Mouse (Mus musculus) intestine, embryonic 15.5 days (tissue): ENCODE results near the gene Slc6a5. TPM values are rescaled to one million over a fixed set of nuclear protein-coding genes. Genes with fewer than 3 reads are reported as not detected.

Experiments used
- ATAC-seq: fragments of 200-750 bp; cut with Nextera tagmentation; 2 replicates; pipeline ENCODE4 v1.8.0; 2017; ENCODE audit warnings: moderate TSS enrichment, moderate library complexity
- H3K27ac ChIP-seq: fragments of 300-500 bp; sonication (generic); 2 replicates; pipeline ENCODE4 v1.5.1; 2015; ENCODE audit warnings: mild to moderate bottlenecking, inconsistent platforms
- H3K27me3 ChIP-seq: fragments of 300-500 bp; sonication (generic); replicated peaks from 2 replicates; pipeline ENCODE4 v1.6.1; 2015; ENCODE audit warnings: inconsistent platforms
- H3K36me3 ChIP-seq: fragments of 300-500 bp; sonication (generic); 2 replicates; pipeline ENCODE4 v1.6.1; 2015; ENCODE audit warnings: inconsistent platforms
- H3K4me1 ChIP-seq: fragments of 300-500 bp; sonication (generic); replicated peaks from 2 replicates; pipeline ENCODE4 v1.6.1; 2015; ENCODE audit warnings: inconsistent platforms
- H3K4me2 ChIP-seq: fragments of 300-500 bp; sonication (generic); replicated peaks from 2 replicates; pipeline ENCODE4 v1.6.1; 2015; ENCODE audit warnings: mild to moderate bottlenecking, inconsistent platforms
- H3K4me3 ChIP-seq: fragments of 300-500 bp; sonication (generic); replicated peaks from 2 replicates; pipeline ENCODE4 v1.5.1; 2015; ENCODE audit warnings: inconsistent platforms
- H3K9ac ChIP-seq: fragments of 300-500 bp; sonication (generic); 2 replicates; pipeline ENCODE4 v1.6.1; 2015; ENCODE audit warnings: inconsistent platforms
- H3K9me3 ChIP-seq: fragments of 300-500 bp; sonication (generic); 2 replicates; pipeline ENCODE4 v1.6.1; 2016; ENCODE audit warnings: inconsistent platforms
- WGBS: fragments of 180-500 bp; shearing (Covaris S2); methylation state at CpG from one replicate; pipeline ENCODE4 v1.1.7; 2015; 5-methylcytosine and 5-hydroxymethylcytosine counted together
- polyA plus RNA-seq: library from polyadenylated mRNA; unstranded; fragments of >200 nt; fragmentation: Nextera tagmentation; extraction: Ambion mirVana; gene quantifications from 2 replicates; pipeline ENCODE4 v1.2.1, GENCODE M21; 2015

Slc6a5 gene
- polyA plus RNA-seq, 1 experiment from 2014 or later = not detected

DNA sequence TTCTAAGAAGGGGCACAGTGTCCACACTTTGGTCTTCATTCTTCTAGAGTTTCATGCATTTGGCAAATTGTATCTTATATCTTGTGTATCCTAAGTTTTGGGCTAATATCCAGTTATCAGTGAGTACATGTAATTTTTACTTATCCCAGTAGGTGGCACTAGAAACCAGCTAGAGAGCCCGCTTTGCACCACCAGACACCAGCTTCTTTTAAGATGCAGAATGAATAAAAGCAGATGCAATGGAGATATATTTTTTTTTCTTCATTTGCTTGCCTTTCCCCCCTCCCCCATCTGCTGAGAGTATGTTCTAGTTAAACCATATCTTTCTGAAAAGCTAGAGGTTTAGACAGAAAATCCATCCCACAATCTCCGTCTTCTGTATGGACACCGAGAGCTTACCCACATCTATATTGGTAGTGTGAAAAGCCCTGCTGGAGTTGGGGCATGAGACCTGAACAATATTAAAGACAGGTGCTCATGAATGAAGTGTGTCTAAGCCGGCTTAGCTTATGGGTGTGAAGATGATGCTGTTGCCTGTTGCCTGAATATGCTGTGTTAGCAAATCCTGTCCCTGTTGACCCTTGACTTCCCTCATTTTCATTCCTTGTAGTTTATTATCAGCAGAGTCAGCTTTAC, 43.7 kb downstream of the Slc6a5 start:
- Histone ChIP-seq H3K9me3 (no peaks in the 10 kb centered on the region), H3K4me3 (no peak overlapping the region), H3K27ac (no peak overlapping the region), H3K4me2 (no peak overlapping the region), H3K4me1 (0 out of 2 replicates have a peak, but pooled peaks cover 4% of the 10 kb centered on the region), H3K9ac (no peak overlapping the region), H3K36me3 (no peaks in the 10 kb centered on the region), H3K27me3 (no peaks in the 10 kb centered on the region)
- 53% methylated on average over 4 of the region's 4 CpGs for WGBS
- ATAC-seq = no peak

DNA sequence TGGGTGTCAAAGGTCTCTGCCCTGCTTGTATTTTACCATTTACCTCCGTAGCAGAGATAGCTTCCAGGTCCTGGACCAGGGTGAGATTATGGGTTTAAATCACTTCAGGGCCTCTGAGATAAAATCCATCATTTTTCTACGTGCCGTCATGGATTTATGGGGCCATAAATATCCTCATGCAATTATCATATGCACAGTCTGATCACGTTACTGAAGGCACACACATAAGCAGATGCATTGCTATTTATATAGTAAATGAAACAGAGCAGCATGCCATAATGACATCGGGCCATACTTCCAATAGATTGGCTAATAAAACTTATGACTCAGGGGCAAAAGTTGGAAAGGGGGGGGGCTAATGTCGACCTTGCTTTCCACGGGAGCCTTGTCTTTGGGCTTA, 44.9 kb downstream of the Slc6a5 start:
- H3K4me2 ChIP-seq = no peak overlapping the region
- H3K36me3 ChIP-seq = no peaks in the 10 kb centered on the region
- H3K27ac ChIP-seq = no peak overlapping the region
- H3K4me1 ChIP-seq = 0 out of 2 replicates have a peak, but pooled peaks cover 4% of the 10 kb centered on the region
- H3K4me3 ChIP-seq = no peak overlapping the region
- 29% methylated on average over 7 of the region's 7 CpGs for WGBS
- H3K9ac ChIP-seq = no peak overlapping the region
- H3K27me3 ChIP-seq = no peaks in the 10 kb centered on the region
- no peaks in the 10 kb centered on the region for H3K9me3 ChIP-seq
- 0 out of 2 replicates have a peak, but pooled peaks have one; percentile 31 for ATAC-seq

DNA sequence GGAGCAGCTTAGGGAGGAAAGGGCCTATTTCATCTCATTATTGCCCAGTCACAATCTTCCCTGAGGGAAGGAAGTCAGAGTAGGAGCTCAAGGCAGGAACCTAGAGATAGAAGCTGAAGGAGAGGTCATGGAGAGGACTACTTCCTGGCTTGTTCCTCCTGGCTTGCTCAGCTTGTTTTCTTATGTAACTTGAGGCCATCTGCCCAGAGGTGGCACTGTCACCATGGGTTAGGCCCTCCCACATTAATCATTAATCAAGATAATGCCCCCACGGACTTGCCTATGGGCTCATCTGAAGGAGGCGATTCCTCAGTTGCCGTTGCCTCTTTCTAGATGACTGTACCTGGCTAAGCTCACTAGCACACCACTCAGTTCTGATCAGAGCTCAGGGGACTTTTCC, 47.2 kb downstream of the Slc6a5 start:
- Histone ChIP-seq H3K4me3 (no peak overlapping the region), H3K27me3 (no peaks in the 10 kb centered on the region), H3K36me3 (no peaks in the 10 kb centered on the region), H3K4me2 (no peak overlapping the region), H3K4me1 (0 out of 2 replicates have a peak, but pooled peaks cover 4% of the 10 kb centered on the region), H3K9ac (no peak overlapping the region), H3K27ac (no peak overlapping the region), H3K9me3 (no peaks in the 10 kb centered on the region)
- WGBS = 55% methylated on average over 3 of the region's 3 CpGs
- ATAC-seq = peak; percentile 66

DNA sequence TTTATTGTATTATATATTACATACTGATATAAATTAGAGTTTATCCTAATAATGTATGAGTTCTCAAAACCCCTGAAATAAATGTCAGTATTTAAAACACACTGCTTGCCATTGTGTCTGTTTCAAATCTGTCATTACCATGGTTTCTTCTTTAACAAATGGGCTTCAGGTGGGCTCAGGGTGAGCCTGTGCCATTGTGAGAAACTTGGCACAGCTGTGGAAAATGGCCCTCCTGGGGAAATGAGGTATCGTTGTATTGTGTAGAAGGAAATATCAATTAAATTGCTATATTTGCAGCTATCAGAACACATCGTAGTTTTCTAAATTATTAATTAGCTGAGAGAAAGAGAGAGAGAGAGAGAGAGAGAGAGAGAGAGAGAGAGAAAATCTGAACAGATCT, 53.8 kb downstream of the Slc6a5 start:
- Histone ChIP-seq H3K9me3 (no peaks in the 10 kb centered on the region), H3K4me1 (no peaks in the 10 kb centered on the region), H3K4me2 (no peak overlapping the region), H3K9ac (no peak overlapping the region), H3K4me3 (no peak overlapping the region), H3K27me3 (no peaks in the 10 kb centered on the region), H3K36me3 (no peaks in the 10 kb centered on the region), H3K27ac (no peak overlapping the region)
- ATAC-seq = no peak
- WGBS = 84% methylated on average over 2 of the region's 2 CpGs

DNA sequence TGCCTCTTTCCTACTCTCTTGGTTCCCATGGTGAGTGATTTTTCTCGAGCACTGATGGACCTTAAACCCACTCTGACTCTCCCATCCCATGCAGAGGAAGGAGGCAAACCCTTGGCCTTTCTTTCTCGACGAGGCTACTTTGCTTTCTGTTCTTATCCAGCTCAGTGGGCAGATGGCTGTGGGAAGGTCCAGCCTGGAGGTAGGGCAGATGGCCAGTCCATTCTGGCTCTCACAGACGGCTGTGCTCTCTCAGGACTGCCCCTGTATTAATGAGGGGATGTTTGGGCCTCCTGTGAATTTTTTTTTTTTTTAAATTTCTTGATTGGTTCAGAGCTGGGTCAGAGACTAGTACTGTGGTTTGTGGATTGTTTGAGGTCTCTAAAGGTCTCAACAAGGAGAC, 59.6 kb downstream of the Slc6a5 start:
- Histone ChIP-seq H3K4me2 (no peak overlapping the region), H3K4me3 (no peak overlapping the region), H3K27ac (no peak overlapping the region), H3K9ac (no peak overlapping the region), H3K4me1 (0 out of 2 replicates have a peak, but pooled peaks cover under 1% of the 10 kb centered on the region), H3K9me3 (no peaks in the 10 kb centered on the region), H3K27me3 (peaks cover 7% of the 10 kb centered on the region), H3K36me3 (no peaks in the 10 kb centered on the region)
- 54% methylated on average over 4 of the region's 4 CpGs for WGBS
- ATAC-seq = no peak

DNA sequence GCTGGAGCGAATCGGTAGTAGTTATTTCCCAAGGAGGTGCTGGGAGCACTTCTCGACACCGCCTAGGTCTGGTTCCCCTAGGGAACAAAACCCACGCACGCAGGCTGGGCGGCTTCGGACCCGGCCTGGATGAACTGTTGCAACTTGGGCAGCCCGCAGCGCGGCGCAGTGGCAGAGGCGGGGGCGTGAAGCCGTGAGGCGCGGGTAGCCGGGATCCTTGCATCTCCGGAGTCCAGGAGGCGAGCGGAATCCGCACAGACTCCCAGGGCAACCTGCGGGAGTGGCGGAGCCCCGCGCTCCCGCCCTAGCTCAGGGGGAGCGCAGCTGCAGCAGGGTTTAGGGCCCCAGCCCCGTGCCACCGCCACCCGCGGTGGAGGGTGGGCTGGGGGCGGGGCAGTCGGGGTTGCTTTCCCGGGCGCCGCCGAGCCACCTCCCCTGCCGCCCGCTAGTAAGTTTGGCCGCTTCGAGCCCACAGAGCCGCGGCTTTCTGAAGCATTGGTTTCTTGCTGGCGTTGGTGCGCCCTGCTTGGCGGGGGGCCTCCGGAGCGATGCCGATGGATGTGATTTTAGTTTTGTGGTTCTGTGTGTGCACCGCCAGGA, 65.0 kb downstream of the Slc6a5 start, which contains the start of gene Nell1:
Gene Nell1, plus strand, starts transcription at position 24 of the 600 bp plus-strand sequence.
- Histone ChIP-seq H3K27ac (no peak within 1 kb of the TSS), H3K9me3 (no peaks in the 10 kb centered on the region), H3K4me2 (peak within 1 kb of the TSS; percentile 95), H3K27me3 (peaks cover 29% of the 10 kb centered on the region), H3K9ac (peak within 1 kb of the TSS; percentile 40), H3K4me1 (peaks cover 15% of the 10 kb centered on the region; the same call in 1 of the 2 replicates), H3K4me3 (peak within 1 kb of the TSS; percentile 50), H3K36me3 (no peaks in the 10 kb centered on the region)
- under 1% methylated on average over 50 of the region's 52 CpGs for WGBS
- peak; percentile 74 for ATAC-seq

DNA sequence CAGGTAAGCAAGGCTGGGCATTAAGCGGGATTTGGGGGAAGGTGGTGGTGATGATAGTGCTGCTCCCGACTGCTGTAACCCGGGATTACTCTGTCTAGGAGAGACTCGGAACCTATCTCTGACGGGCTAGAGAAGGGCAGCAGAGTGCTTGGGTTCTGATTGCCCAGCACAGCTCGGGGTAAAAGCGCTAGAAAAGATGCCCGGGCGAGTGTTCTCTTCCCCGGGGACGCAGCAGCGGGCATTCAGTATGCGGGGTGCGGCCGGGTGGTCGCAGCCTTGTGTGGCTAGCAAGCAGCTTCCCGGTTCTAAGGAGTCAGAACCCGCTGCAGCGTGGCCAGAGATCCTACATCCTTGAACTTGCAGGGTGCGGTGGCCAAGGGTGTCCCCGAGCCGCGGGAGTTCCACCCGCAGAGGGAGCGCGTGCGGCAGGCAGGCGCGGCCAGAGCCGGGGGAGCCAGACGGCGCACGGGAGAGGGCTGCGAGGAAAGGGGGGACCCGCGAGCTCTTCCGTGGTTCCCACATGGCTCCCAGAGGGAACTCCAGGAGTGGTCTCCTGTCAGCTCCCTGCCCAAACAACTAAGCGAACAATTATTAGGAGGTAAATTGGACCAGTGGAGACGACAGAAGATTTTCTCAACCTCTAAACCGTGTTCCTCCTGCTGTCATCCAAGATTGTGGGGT, 65.6 kb downstream of the Slc6a5 start:
- Histone ChIP-seq H3K9me3 (no peaks in the 10 kb centered on the region), H3K36me3 (no peaks in the 10 kb centered on the region), H3K27me3 (peaks cover 29% of the 10 kb centered on the region), H3K4me2 (peak overlapping the region; percentile 95), H3K9ac (no peak overlapping the region), H3K4me3 (peak overlapping the region; percentile 50), H3K27ac (no peak overlapping the region), H3K4me1 (peaks cover 15% of the 10 kb centered on the region; the same call in 1 of the 2 replicates)
- ATAC-seq = peak; percentile 55
- WGBS = under 1% methylated on average over 40 of the region's 40 CpGs

DNA sequence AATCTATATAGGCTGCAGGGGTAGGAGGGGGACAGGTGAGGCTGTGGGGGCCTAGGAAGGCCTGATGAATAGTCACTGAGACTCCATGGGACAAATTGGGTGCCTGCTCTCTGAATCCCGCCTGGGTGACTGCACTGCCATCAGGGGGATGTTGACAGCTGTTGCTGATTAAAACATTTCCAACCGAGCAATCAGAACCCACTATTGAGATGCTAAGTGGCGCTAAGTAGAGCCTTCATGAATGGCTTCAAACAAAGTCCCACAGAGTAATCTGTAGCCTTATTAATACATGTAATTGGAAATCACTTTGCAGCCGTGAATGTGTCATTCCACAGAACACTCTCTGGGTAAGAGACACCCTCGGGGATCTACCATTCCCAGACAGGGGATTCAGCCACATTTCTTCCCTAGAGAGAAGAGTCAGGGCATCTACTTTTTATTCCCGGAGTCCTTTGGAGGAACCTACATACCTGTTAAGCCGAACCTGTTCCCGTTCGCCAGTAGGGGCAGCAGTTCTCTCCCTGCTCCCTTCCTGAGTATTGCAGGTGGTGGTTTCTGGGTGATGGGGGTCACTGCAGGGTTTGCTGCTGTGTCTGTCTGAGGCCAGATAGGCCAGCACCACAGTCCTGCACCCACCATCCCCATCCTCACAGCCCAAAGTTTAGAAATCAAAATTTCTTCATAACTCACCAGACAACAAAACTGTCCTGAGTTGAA, 71.7 kb downstream of the Slc6a5 start:
- Histone ChIP-seq H3K9ac (no peak overlapping the region), H3K4me2 (no peak overlapping the region), H3K4me1 (0 out of 2 replicates have a peak, but pooled peaks cover 3% of the 10 kb centered on the region), H3K27me3 (peaks cover 2% of the 10 kb centered on the region), H3K27ac (no peak overlapping the region), H3K4me3 (no peak overlapping the region), H3K9me3 (no peaks in the 10 kb centered on the region), H3K36me3 (no peaks in the 10 kb centered on the region)
- ATAC-seq = no peak
- WGBS = 31% methylated on average over 9 of the region's 9 CpGs

DNA sequence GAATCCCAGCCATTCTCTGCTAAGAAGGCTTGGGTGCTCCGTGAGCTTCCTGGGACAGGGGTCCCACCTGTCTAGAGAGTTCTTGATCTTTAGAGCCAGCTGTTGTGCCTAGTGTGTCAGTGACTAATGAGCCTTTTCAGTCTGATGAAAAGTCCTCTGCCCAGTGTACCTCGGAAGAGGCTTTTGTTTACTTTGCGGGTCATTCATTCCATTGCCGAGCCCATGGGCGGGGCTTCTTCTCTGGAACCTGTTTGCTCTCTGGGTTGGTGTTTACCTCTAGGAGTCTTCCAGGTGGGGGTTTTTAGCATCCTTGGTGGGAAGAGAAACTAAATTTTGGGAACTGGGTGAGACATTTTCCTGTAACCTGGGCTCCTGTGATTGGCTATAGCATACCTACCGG, 74.8 kb downstream of the Slc6a5 start:
- no peaks in the 10 kb centered on the region for H3K9me3 ChIP-seq
- 26% methylated on average over 6 of the region's 6 CpGs for WGBS
- ATAC-seq = peak; percentile 66; the same call in 1 of the 2 replicates
- no peaks in the 10 kb centered on the region; the same call in 1 of the 2 replicates for H3K27me3 ChIP-seq
- H3K4me3 ChIP-seq = no peak overlapping the region
- 0 out of 2 replicates have a peak, but pooled peaks cover 3% of the 10 kb centered on the region for H3K4me1 ChIP-seq
- H3K9ac ChIP-seq = no peak overlapping the region
- no peaks in the 10 kb centered on the region for H3K36me3 ChIP-seq
- H3K27ac ChIP-seq = no peak overlapping the region
- peak overlapping the region; percentile 43; the same call in 1 of the 2 replicates for H3K4me2 ChIP-seq

DNA sequence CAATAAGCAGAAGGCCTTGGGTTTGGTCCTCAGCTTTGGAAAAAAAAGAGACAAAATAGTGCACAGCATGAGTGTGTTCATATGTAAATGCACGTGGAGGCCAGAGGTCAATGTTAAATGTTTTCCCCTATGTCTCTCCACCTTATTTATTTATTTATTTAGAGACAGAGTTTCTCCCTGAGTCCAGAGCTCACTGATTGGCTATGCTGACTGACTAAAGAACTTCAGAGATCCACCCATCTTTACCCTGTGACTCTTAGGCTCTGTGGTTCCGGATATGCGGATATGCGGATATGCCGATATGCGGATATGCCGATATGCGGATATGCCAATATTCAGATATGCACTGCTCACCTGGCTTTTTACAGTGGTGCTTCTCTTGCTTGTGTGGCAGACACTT, 76.0 kb downstream of the Slc6a5 start:
- Histone ChIP-seq H3K4me1 (0 out of 2 replicates have a peak, but pooled peaks cover 3% of the 10 kb centered on the region), H3K4me3 (no peak overlapping the region), H3K36me3 (no peaks in the 10 kb centered on the region), H3K9me3 (no peaks in the 10 kb centered on the region), H3K27ac (no peak overlapping the region), H3K9ac (no peak overlapping the region), H3K4me2 (no peak overlapping the region), H3K27me3 (no peaks in the 10 kb centered on the region)
- 95% methylated on average over 8 of the region's 8 CpGs for WGBS
- no peak for ATAC-seq

DNA sequence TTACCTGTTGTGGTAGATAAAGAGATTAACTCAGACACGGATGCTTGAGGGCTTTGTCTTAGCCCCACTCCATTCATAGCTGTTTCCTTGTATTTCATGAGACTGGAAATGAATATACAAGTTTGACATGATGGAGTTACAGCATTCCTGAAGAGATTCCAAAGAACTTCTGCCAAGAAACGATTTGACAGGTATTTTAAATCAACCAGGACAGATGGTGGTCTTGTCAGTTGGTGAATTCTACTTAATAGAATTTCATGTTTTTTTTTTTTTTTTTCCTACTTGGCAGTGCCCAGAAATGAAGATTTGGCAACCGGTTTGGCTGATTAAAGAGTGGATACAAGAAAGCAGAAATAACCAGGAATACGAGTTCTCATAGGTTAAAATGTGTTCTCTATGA, 89.4 kb downstream of the Slc6a5 start:
- H3K9ac ChIP-seq = no peak overlapping the region
- no peaks in the 10 kb centered on the region for H3K36me3 ChIP-seq
- no peak for ATAC-seq
- no peaks in the 10 kb centered on the region for H3K4me1 ChIP-seq
- H3K27me3 ChIP-seq = no peaks in the 10 kb centered on the region
- H3K4me2 ChIP-seq = no peak overlapping the region
- no peak overlapping the region for H3K27ac ChIP-seq
- H3K4me3 ChIP-seq = no peak overlapping the region
- no peaks in the 10 kb centered on the region for H3K9me3 ChIP-seq
- WGBS = 73% methylated on average over 4 of the region's 4 CpGs

DNA sequence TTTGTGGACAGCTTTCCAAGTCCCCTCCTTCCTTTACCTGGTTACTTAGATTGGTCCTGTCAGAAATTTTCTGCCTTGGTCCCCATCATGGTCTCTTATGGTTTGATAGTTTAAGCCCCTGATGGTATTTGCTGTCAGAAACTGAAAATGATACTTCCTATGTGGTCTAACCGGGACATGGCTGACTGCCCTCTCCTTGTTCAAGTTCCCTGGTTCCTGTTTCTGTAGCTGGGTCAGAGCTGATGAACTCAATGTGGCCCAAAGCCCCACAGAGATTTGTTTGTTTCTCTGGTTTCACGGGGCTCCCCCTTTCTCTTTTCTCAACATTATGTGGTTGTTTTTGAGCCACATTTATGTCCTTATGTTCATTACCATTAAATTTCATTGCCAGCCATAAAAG, 95.3 kb downstream of the Slc6a5 start:
- H3K36me3 ChIP-seq = no peaks in the 10 kb centered on the region
- 59% methylated on average over 2 of the region's 2 CpGs for WGBS
- no peak overlapping the region for H3K27ac ChIP-seq
- H3K4me3 ChIP-seq = no peak overlapping the region
- no peaks in the 10 kb centered on the region for H3K27me3 ChIP-seq
- H3K9ac ChIP-seq = no peak overlapping the region
- H3K4me2 ChIP-seq = no peak overlapping the region
- no peaks in the 10 kb centered on the region for H3K4me1 ChIP-seq
- H3K9me3 ChIP-seq = no peaks in the 10 kb centered on the region
- ATAC-seq = no peak
